Mouse (Mus musculus): ENCODE measurements around the gene Olfr684.

The Olfr684 gene

GRCm38 (mm10) chr7:105163553-105163952 is at the start of gene Olfr684:
Gene Olfr684, minus strand, starts transcription at chr7:105163653.
- no peak for DNase-seq

- no peak for DNase-seq
Observed at GRCm38 (mm10) chr7:105207385-105207784, 43.9 kb upstream of the Olfr684 start, which contains the start of gene Olfr686. Gene Olfr686, minus strand, starts transcription at chr7:105207485.

GRCm38 (mm10) chr7:105185912-105186311 is 22.5 kb upstream of the Olfr684 start, which contains the start of gene Olfr685:
Gene Olfr685, minus strand, starts transcription at chr7:105186012.
- DNase-seq: no peak

GRCm38 (mm10) chr7:105170773-105171172 is 7.3 kb upstream of the Olfr684 start:
- DNase-seq: no peak

- DNase-seq: no peak
Observed at GRCm38 (mm10) chr7:105146912-105147311, 16.5 kb downstream of the Olfr684 start, which contains the start of gene Olfr683. Gene Olfr683, minus strand, starts transcription at chr7:105147012.

- DNase-seq: no peak
Observed at GRCm38 (mm10) chr7:105141275-105141674, 22.2 kb downstream of the Olfr684 start.

- DNase-seq: no peak
Observed at GRCm38 (mm10) chr7:105116536-105116935, 46.9 kb downstream of the Olfr684 start, which contains the start of gene Olfr681. Gene Olfr681, plus strand, starts transcription at chr7:105116836.

Measured in thymus, adult 18-20 months (tissue).